Mouse (Mus musculus) gastrocnemius, postnatal 25 days (tissue): ENCODE measurements around the gene Sycn. TPM values are rescaled to one million over a fixed set of nuclear protein-coding genes. Genes with fewer than 3 reads are reported as not detected.

Experiments used
- DNase-seq: peaks from one replicate; pipeline ENCODE4 v3.0.0; 2022
- microRNA-seq, 2 experiments: library from miRNA; unstranded; fragments of <30 nt; microRNA quantifications; one replicate each; pipeline ENCODE4 v1.2.0; 2021; ENCODE audit warnings: borderline replicate concordance in 2 of 2
- total RNA-seq, 2 experiments: library from RNA; stranded (reverse); gene quantifications; 1 replicate in 1 of 2; 2 replicates in 1 of 2; pipeline ENCODE4 v1.2.3; 2021

Gene Sycn
- total RNA-seq, 2 experiments from 2014 or later: not detected

- DNase-seq: no peak
Observed at GRCm38 (mm10) chr7:28586663-28587411, 46.2 kb downstream of the Sycn start.

GRCm38 (mm10) chr7:28587644-28588043 is 47.0 kb downstream of the Sycn start:
- peak; percentile 34 for DNase-seq

Small RNA genes within 50 kb of the gene (microRNA-seq; reads per million reads assigned to microRNA genes)
- 0 to 0.26 reads per million in 2 experiments for gene Mir7049

Other genes with a start within 250 kb of the Sycn start
- not detected for gene Selenov, start 249.7 kb upstream of the Sycn start, total RNA-seq
- gene Dll3, start 238.6 kb upstream of the Sycn start, total RNA-seq: not detected
- gene Timm50, start 228.8 kb upstream of the Sycn start, total RNA-seq: 10 to 100 TPM; 41.8 to 43.9 TPM
- gene Supt5, start 202.1 kb upstream of the Sycn start, total RNA-seq: 10 to 100 TPM; 52.8 to 54.3 TPM
- gene Rps16, start 190.2 kb upstream of the Sycn start, total RNA-seq: 100 to 1,000 TPM; 361 to 390 TPM
- 1 to 10 TPM; 4.7 to 7.3 TPM for gene Plekhg2, start 168.3 kb upstream of the Sycn start, total RNA-seq
- 1 to 10 TPM; 7.3 to 7.6 TPM for gene Zfp36, start 160.6 kb upstream of the Sycn start, total RNA-seq
- gene Med29, start 148.2 kb upstream of the Sycn start, total RNA-seq: 10 to 100 TPM; 19.6 to 20.2 TPM
- gene Paf1, start 147.9 kb upstream of the Sycn start, total RNA-seq: 10 to 100 TPM; 24.9 to 29.4 TPM
- 1 to 10 TPM; 1.6 to 4.2 TPM for gene Gmfg, start 103.4 kb upstream of the Sycn start, total RNA-seq
- gene Lrfn1, start 88.9 kb upstream of the Sycn start, total RNA-seq: under 1 TPM; 0.23 to 0.38 TPM
- not detected for gene Ifnl2, start 30.4 kb upstream of the Sycn start, total RNA-seq
- gene Ifnl3, start 18.0 kb upstream of the Sycn start, total RNA-seq: not detected
- not detected for gene Nccrp1, start 6.4 kb downstream of the Sycn start, total RNA-seq
- 10 to 100 TPM in 1 of 2 experiments, 1 to 10 TPM in 1; 9.8 to 14.0 TPM for gene Samd4b, start 57.3 kb downstream of the Sycn start, total RNA-seq
- 1 to 10 TPM; 3.0 TPM for gene Pak4, start 57.3 kb downstream of the Sycn start, total RNA-seq
- gene Acp7, start 90.4 kb downstream of the Sycn start, total RNA-seq: not detected
- gene Fbxo27, start 152.0 kb downstream of the Sycn start, total RNA-seq: 1 to 10 TPM in 1 of 2 experiments, under 1 TPM in 1; 0.74 to 1.3 TPM
- gene Fbxo17, start 175.9 kb downstream of the Sycn start, total RNA-seq: 1 to 10 TPM; 5.7 to 6.0 TPM
- gene Mrps12, start 200.9 kb downstream of the Sycn start, total RNA-seq: 10 to 100 TPM; 35.2 to 46.5 TPM
- gene Sars2, start 201.1 kb downstream of the Sycn start, total RNA-seq: 10 to 100 TPM; 13.5 to 15.6 TPM
- gene Ccer2, start 215.3 kb downstream of the Sycn start, total RNA-seq: not detected
- gene Sirt2, start 225.8 kb downstream of the Sycn start, total RNA-seq: 10 to 100 TPM; 81.6 to 82.3 TPM
- 10 to 100 TPM; 24.4 to 27.9 TPM for gene Nfkbib, start 226.6 kb downstream of the Sycn start, total RNA-seq
- under 1 TPM; 0.51 to 0.78 TPM for gene Rinl, start 248.1 kb downstream of the Sycn start, total RNA-seq